Mouse (Mus musculus): ENCODE results near the gene Myh2. TPM values are rescaled to one million over a fixed set of nuclear protein-coding genes. Genes with fewer than 3 reads are reported as not detected.

Gene Myh2
- polyA plus RNA-seq, 1 experiment from 2014 or later = not detected

- H3K4me1 ChIP-seq (ENCODE audit: insufficient read depth, low read length) = no peaks in the 10 kb centered on the region
- H3K27ac ChIP-seq (ENCODE audit: low read length) = no peak overlapping the region
- H3K27me3 ChIP-seq (ENCODE audit: insufficient read depth, low read length) = no peaks in the 10 kb centered on the region
- no peak overlapping the region for H3K9ac ChIP-seq (replicated peaks; ENCODE audit: low read length)
- 85% methylated on average over 4 of the region's 4 CpGs for WGBS
- H3K36me3 ChIP-seq (ENCODE audit: insufficient read depth, low read length) = no peaks in the 10 kb centered on the region
- no peaks in the 10 kb centered on the region for H3K9me3 ChIP-seq (ENCODE audit: low read length)
- no peak overlapping the region for H3K4me3 ChIP-seq (ENCODE audit: low read length)
- no peak overlapping the region for H3K4me2 ChIP-seq (replicated peaks; ENCODE audit: low read depth, low read length)
- no peak for ATAC-seq (ENCODE audit: low FRiP score, low TSS enrichment)
These were observed 26.8 kb upstream of the Myh2 start for GRCm38 (mm10) chr11:67143863-67144498.

DNA sequence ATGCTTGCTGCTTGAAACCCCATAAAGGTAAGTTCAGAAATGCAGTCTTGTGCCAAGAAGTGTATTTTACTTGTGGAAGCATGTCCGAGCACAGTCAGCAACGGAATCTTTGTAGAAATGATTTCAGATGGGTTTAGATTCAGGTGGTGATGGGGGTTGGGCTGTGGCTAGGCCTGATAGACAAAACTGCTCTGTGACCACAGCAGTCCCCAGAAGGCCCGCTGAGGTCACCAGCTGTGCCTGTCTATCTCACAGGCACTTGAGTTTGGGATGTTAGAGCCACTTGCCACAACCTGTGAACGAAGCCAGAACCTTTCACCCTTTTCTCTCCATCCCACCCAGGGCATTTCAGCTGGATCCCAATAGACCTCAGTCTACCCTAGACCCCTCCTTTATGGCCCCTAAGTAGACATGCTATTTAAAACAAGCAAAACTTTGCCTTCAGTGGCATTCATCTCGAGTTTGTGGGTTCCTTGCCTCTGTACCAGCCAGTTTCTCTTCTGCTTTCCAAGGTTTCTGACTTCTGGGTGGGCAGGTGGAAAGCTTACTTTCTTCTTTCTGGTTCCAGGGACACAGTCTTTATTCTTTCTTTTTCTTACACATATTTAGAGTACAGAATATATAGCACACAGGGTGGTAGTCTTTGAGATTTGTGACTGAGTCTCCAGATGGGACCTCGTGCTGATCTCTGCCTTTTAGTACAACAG, 26.1 kb upstream of the Myh2 start:
- WGBS = 72% methylated on average over 6 of the region's 6 CpGs
- Histone ChIP-seq H3K27ac (ENCODE audit: low read length) (no peak overlapping the region), H3K4me1 (ENCODE audit: insufficient read depth, low read length) (no peaks in the 10 kb centered on the region), H3K36me3 (ENCODE audit: insufficient read depth, low read length) (no peaks in the 10 kb centered on the region), H3K4me3 (ENCODE audit: low read length) (no peak overlapping the region), H3K9ac (replicated peaks; ENCODE audit: low read length) (no peak overlapping the region), H3K27me3 (ENCODE audit: insufficient read depth, low read length) (no peaks in the 10 kb centered on the region), H3K4me2 (replicated peaks; ENCODE audit: low read depth, low read length) (no peak overlapping the region), H3K9me3 (ENCODE audit: low read length) (no peaks in the 10 kb centered on the region)
- no peak for ATAC-seq (ENCODE audit: low FRiP score, low TSS enrichment)

DNA sequence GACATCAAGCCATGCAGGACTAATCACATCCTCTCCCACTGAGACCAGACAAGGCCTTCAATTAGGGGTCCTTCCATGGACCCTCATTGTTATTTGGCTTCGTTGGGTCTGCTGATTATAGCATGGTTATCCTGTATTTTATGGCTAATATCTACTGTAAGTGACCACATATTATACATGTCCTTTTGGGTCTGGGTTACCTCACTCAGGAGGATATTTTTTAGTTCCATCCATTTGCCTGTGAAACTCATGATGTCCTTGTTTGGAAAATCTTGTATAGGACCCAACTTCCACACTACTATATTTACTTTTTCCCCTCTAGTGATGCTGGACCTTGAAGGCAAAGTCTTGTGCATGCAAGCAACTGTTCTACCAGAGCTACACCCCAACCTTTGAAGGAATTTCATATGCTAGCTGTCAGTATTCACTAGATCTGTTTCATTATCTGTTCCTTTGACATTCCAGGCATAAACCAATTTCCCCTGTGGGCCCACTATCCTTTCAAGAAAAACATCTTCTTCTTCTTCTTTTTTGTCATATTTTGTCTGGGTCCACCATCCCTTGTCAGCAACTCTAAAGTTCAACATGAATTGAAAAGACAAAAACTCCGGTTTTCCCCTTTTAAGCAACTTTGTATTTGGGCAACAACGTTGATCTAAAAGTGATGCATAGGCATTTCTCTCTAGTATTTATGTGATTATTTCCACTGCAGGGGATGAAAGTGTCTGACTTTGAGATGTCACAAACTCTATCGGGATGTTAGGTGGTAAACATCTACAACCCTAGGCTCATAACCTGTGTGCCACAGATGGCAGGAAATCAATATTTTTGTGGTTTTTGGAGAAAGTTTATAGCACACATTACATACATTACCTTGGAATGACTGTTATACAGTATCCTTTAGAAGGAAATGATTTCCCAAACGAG, 25.1 kb upstream of the Myh2 start:
- WGBS = 86% methylated on average over 5 of the region's 5 CpGs
- Histone ChIP-seq H3K4me2 (replicated peaks; ENCODE audit: low read depth, low read length) (no peak overlapping the region), H3K9ac (replicated peaks; ENCODE audit: low read length) (no peak overlapping the region), H3K4me1 (ENCODE audit: insufficient read depth, low read length) (no peaks in the 10 kb centered on the region), H3K27ac (ENCODE audit: low read length) (no peak overlapping the region), H3K9me3 (ENCODE audit: low read length) (no peaks in the 10 kb centered on the region), H3K4me3 (ENCODE audit: low read length) (no peak overlapping the region), H3K36me3 (ENCODE audit: insufficient read depth, low read length) (no peaks in the 10 kb centered on the region), H3K27me3 (ENCODE audit: insufficient read depth, low read length) (no peaks in the 10 kb centered on the region)
- no peak for ATAC-seq (ENCODE audit: low FRiP score, low TSS enrichment)

GRCm38 (mm10) chr11:67146409-67147282, 24.2 kb upstream of the Myh2 start:
- Histone ChIP-seq H3K9me3 (ENCODE audit: low read length) (no peaks in the 10 kb centered on the region), H3K4me3 (ENCODE audit: low read length) (no peak overlapping the region), H3K4me1 (ENCODE audit: insufficient read depth, low read length) (no peaks in the 10 kb centered on the region), H3K36me3 (ENCODE audit: insufficient read depth, low read length) (no peaks in the 10 kb centered on the region), H3K27me3 (ENCODE audit: insufficient read depth, low read length) (no peaks in the 10 kb centered on the region), H3K4me2 (replicated peaks; ENCODE audit: low read depth, low read length) (no peak overlapping the region), H3K27ac (ENCODE audit: low read length) (no peak overlapping the region), H3K9ac (replicated peaks; ENCODE audit: low read length) (no peak overlapping the region)
- 92% methylated on average over 4 of the region's 4 CpGs for WGBS
- ATAC-seq (ENCODE audit: low FRiP score, low TSS enrichment) = no peak

DNA sequence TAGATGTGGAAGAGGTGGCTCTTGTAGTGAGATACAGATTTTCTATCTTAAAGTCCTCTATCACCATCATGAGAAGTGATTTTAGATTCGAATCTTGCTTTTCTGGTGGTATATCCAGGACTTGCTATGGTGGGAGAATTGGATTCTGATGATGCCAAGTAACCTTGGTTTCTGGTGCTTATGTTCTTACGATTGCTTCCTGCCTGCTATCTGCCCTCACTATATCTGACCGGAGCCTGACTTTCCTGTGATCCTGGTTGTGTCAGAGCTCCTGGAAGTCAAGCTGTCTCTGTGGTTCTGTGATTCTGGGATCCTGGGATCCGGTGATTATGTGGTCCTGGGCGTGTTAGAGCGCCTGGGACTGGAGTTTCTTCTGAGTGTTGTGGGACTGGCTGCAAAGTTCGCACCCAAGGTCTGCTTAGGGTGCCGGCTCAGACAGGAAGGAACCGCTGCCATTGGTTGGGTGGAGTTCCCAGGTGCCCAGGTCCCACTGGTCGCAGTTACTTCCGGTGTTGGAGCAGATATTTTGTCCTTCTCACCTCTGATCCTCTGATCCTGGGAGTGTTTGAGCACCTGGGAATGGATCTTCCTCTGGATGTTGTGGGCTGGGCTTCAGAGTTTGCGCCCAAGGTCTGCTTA, 23.4 kb upstream of the Myh2 start:
- H3K36me3 ChIP-seq (ENCODE audit: insufficient read depth, low read length) = no peaks in the 10 kb centered on the region
- whole genome bisulfite sequencing = 96% methylated on average over 12 of the region's 12 CpGs
- no peak overlapping the region for H3K27ac ChIP-seq (ENCODE audit: low read length)
- ATAC-seq (ENCODE audit: low FRiP score, low TSS enrichment) = no peak
- no peaks in the 10 kb centered on the region for H3K4me1 ChIP-seq (ENCODE audit: insufficient read depth, low read length)
- no peaks in the 10 kb centered on the region for H3K9me3 ChIP-seq (ENCODE audit: low read length)
- H3K27me3 ChIP-seq (ENCODE audit: insufficient read depth, low read length) = no peaks in the 10 kb centered on the region
- no peak overlapping the region for H3K4me3 ChIP-seq (ENCODE audit: low read length)
- H3K9ac ChIP-seq (replicated peaks; ENCODE audit: low read length) = no peak overlapping the region
- H3K4me2 ChIP-seq (replicated peaks; ENCODE audit: low read depth, low read length) = no peak overlapping the region

- H3K36me3 ChIP-seq (ENCODE audit: insufficient read depth, low read length) = no peaks in the 10 kb centered on the region
- H3K4me1 ChIP-seq (ENCODE audit: insufficient read depth, low read length) = no peaks in the 10 kb centered on the region
- no peak overlapping the region for H3K9ac ChIP-seq (replicated peaks; ENCODE audit: low read length)
- 87% methylated on average over 4 of the region's 4 CpGs for WGBS
- no peak overlapping the region for H3K4me3 ChIP-seq (ENCODE audit: low read length)
- H3K27me3 ChIP-seq (ENCODE audit: insufficient read depth, low read length) = no peaks in the 10 kb centered on the region
- no peak for ATAC-seq (ENCODE audit: low FRiP score, low TSS enrichment)
- H3K4me2 ChIP-seq (replicated peaks; ENCODE audit: low read depth, low read length) = no peak overlapping the region
- H3K9me3 ChIP-seq (ENCODE audit: low read length) = no peaks in the 10 kb centered on the region
- no peak overlapping the region for H3K27ac ChIP-seq (ENCODE audit: low read length)
These were observed 22.4 kb upstream of the Myh2 start for GRCm38 (mm10) chr11:67148286-67149012.

- no peaks in the 10 kb centered on the region for H3K9me3 ChIP-seq (ENCODE audit: low read length)
- 87% methylated on average over 2 of the region's 2 CpGs for WGBS
- no peaks in the 10 kb centered on the region for H3K27me3 ChIP-seq (ENCODE audit: insufficient read depth, low read length)
- no peak overlapping the region for H3K9ac ChIP-seq (replicated peaks; ENCODE audit: low read length)
- H3K4me2 ChIP-seq (replicated peaks; ENCODE audit: low read depth, low read length) = no peak overlapping the region
- H3K4me1 ChIP-seq (ENCODE audit: insufficient read depth, low read length) = no peaks in the 10 kb centered on the region
- H3K27ac ChIP-seq (ENCODE audit: low read length) = no peak overlapping the region
- no peaks in the 10 kb centered on the region for H3K36me3 ChIP-seq (ENCODE audit: insufficient read depth, low read length)
- no peak for ATAC-seq (ENCODE audit: low FRiP score, low TSS enrichment)
- no peak overlapping the region for H3K4me3 ChIP-seq (ENCODE audit: low read length)
These were observed 20.6 kb upstream of the Myh2 start for GRCm38 (mm10) chr11:67150237-67150636.

GRCm38 (mm10) chr11:67151159-67151558, 19.7 kb upstream of the Myh2 start:
- H3K36me3 ChIP-seq (ENCODE audit: insufficient read depth, low read length) = no peaks in the 10 kb centered on the region
- no peaks in the 10 kb centered on the region for H3K9me3 ChIP-seq (ENCODE audit: low read length)
- H3K4me3 ChIP-seq (ENCODE audit: low read length) = no peak overlapping the region
- H3K27me3 ChIP-seq (ENCODE audit: insufficient read depth, low read length) = no peaks in the 10 kb centered on the region
- ATAC-seq (ENCODE audit: low FRiP score, low TSS enrichment) = no peak
- no peak overlapping the region for H3K9ac ChIP-seq (replicated peaks; ENCODE audit: low read length)
- no peaks in the 10 kb centered on the region for H3K4me1 ChIP-seq (ENCODE audit: insufficient read depth, low read length)
- WGBS = 59% methylated on average over 3 of the region's 3 CpGs
- no peak overlapping the region for H3K27ac ChIP-seq (ENCODE audit: low read length)
- no peak overlapping the region for H3K4me2 ChIP-seq (replicated peaks; ENCODE audit: low read depth, low read length)
